ENCODE assay signal across 19 mouse cellular contexts in genomic region chr11:44164186-44164585, GRCm38 (mm10).
"Had no signal": no experiment of that assay in that cellular context is flagged by ENCODE, and none has a peak within 500 bp of the region (broad histone marks: within the 10 kb centered on the region; RNA-seq: fewer than 3 reads in every experiment).

No protein-coding gene starts in this region.

- H3K27me3 ChIP-seq: limb, embryonic 13.5 days; liver, embryonic 12.5 days; liver, embryonic 15.5 days; midbrain, embryonic 12.5 days; midbrain, embryonic 15.5 days; neural tube, embryonic 12.5 days; neural tube, embryonic 15.5 days had no signal

- DNase-seq: kidney, adult 18-20 months; kidney, adult 9 months; kidney, postnatal 14 days; kidney, postnatal 4 days; liver; lung, adult 18-20 months; retina, postnatal 1 day; right cerebral cortex, postnatal 25 days; thymus, postnatal 25 days had no signal

- ATAC-seq: liver, embryonic 12.5 days; midbrain, embryonic 15.5 days had no signal

- H3K4me2 ChIP-seq: limb, embryonic 13.5 days; liver, embryonic 12.5 days; liver, embryonic 15.5 days; midbrain, embryonic 12.5 days; midbrain, embryonic 15.5 days; neural tube, embryonic 12.5 days; neural tube, embryonic 15.5 days had no signal

- H3K36me3 ChIP-seq: limb, embryonic 10.5 days; limb, embryonic 13.5 days; liver, embryonic 12.5 days; liver, embryonic 15.5 days; midbrain, embryonic 12.5 days; midbrain, embryonic 15.5 days; neural tube, embryonic 12.5 days; neural tube, embryonic 15.5 days had no signal

- H3K9ac ChIP-seq: limb, embryonic 13.5 days; liver, embryonic 12.5 days; liver, embryonic 15.5 days; midbrain, embryonic 12.5 days; midbrain, embryonic 15.5 days; neural tube, embryonic 12.5 days; neural tube, embryonic 15.5 days had no signal

- H3K9me3 ChIP-seq: limb, embryonic 10.5 days; limb, embryonic 13.5 days; liver, embryonic 12.5 days; liver, embryonic 15.5 days; midbrain, embryonic 12.5 days; midbrain, embryonic 15.5 days; neural tube, embryonic 12.5 days; neural tube, embryonic 15.5 days had no signal

- H3K4me3 ChIP-seq: limb, embryonic 10.5 days; limb, embryonic 13.5 days; liver, embryonic 12.5 days; liver, embryonic 15.5 days; midbrain, embryonic 12.5 days; midbrain, embryonic 15.5 days; neural tube, embryonic 12.5 days; neural tube, embryonic 15.5 days had no signal

- H3K27ac ChIP-seq: limb, embryonic 10.5 days; limb, embryonic 13.5 days; liver, embryonic 12.5 days; liver, embryonic 15.5 days; macrophage; midbrain, embryonic 12.5 days; midbrain, embryonic 15.5 days; neural tube, embryonic 12.5 days; neural tube, embryonic 15.5 days; stomach, postnatal 0 days had no signal

- H3K4me1 ChIP-seq: limb, embryonic 10.5 days; limb, embryonic 13.5 days; liver, embryonic 12.5 days; liver, embryonic 15.5 days; midbrain, embryonic 12.5 days; midbrain, embryonic 15.5 days; neural tube, embryonic 12.5 days; neural tube, embryonic 15.5 days had no signal
